Mouse (Mus musculus): Measurements from ENCODE around the gene Prss28. TPM values are rescaled to one million over a fixed set of nuclear protein-coding genes. Genes with fewer than 3 reads are reported as not detected.
A peak's percentile ranks its signal among the peaks of the same experiment; 100 is the strongest.

The Prss28 gene
- polyA plus RNA-seq (2014; fragmentation: Nextera tagmentation; extraction: Ambion mirVana), result not detected in 2 replicates

DNA sequence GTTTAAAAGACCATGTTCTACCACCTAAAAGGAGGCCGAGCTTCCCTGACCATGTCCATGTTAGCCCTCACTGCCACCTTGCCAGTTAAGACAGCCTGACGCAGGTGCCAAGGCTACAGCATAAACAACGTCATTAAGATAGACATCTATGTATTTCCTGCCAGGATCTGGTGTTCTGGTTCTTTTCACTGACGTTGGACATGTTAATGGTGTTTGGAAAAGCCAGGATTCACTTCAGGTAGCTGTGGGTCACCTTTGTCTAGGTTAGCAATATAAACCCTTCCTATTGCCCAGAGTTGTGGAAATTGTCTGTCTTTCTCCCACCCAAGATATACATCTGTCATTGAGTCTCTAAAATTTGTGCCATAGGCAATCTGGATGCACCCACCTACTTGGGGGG, at the start of gene Prss28:
Gene Prss28, plus strand, starts transcription at position 301 of the 400 bp plus-strand sequence.
- no peaks in the 10 kb centered on the region for H3K9me3 ChIP-seq (ENCODE audit: control insufficient read depth, low read length)
- H3K27ac ChIP-seq (replicated peaks in 1 of 2; ENCODE audit: control insufficient read depth in 1 of 2, insufficient read depth in 1 of 2, low read depth in 2 of 2, low read length in 2 of 2), result no peak within 1 kb of the TSS
- H3K4me2 ChIP-seq (ENCODE audit: low read length), result no peak within 1 kb of the TSS
- H3K27me3 ChIP-seq (ENCODE audit: control insufficient read depth, insufficient read depth, low read length), result 0 out of 2 replicates have a peak, but pooled peaks cover 5% of the 10 kb centered on the region
- no peak within 1 kb of the TSS for H3K4me3 ChIP-seq (ENCODE audit: control insufficient read depth in 1 of 2, insufficient read depth in 1 of 2, low read depth in 1 of 2, low read length in 2 of 2)
- ATAC-seq (ENCODE audit: insufficient number of reproducible peaks, insufficient read depth, low FRiP score, low read depth), result no peak
- H3K4me1 ChIP-seq (ENCODE audit: control insufficient read depth in 2 of 2, insufficient read depth in 2 of 2, low read length in 2 of 2), result no peaks in the 10 kb centered on the region
- no peak within 1 kb of the TSS for H3K9ac ChIP-seq (ENCODE audit: low read length)
- no peaks in the 10 kb centered on the region for H3K36me3 ChIP-seq (ENCODE audit: control insufficient read depth, insufficient read depth, low read length)
- 46% methylated on average over 4 of the region's 4 CpGs for WGBS

GRCm38 (mm10) chr17:25264453-25264852, 44.0 kb upstream of the Prss28 start:
- no peaks in the 10 kb centered on the region for H3K27me3 ChIP-seq (ENCODE audit: control insufficient read depth, insufficient read depth, low read length)
- H3K4me3 ChIP-seq (ENCODE audit: control insufficient read depth in 1 of 2, insufficient read depth in 1 of 2, low read depth in 1 of 2, low read length in 2 of 2), result no peak overlapping the region
- no peak overlapping the region for H3K27ac ChIP-seq (replicated peaks in 1 of 2; ENCODE audit: control insufficient read depth in 1 of 2, insufficient read depth in 1 of 2, low read depth in 2 of 2, low read length in 2 of 2)
- H3K9ac ChIP-seq (ENCODE audit: low read length), result no peak overlapping the region
- 45% methylated on average over 3 of the region's 3 CpGs for WGBS
- peaks cover 0 to 2% of the 10 kb centered on the region in 2 experiments; a peak in 1 of 4 replicates for H3K4me1 ChIP-seq (ENCODE audit: control insufficient read depth in 2 of 2, insufficient read depth in 2 of 2, low read length in 2 of 2)
- no peaks in the 10 kb centered on the region for H3K9me3 ChIP-seq (ENCODE audit: control insufficient read depth, low read length)
- peaks cover 82% of the 10 kb centered on the region for H3K36me3 ChIP-seq (ENCODE audit: control insufficient read depth, insufficient read depth, low read length)
- no peak overlapping the region for H3K4me2 ChIP-seq (ENCODE audit: low read length)
- ATAC-seq (ENCODE audit: insufficient number of reproducible peaks, insufficient read depth, low FRiP score, low read depth), result peak; percentile 23; the same call in 1 of the 2 replicates

- Histone ChIP-seq H3K4me3 (ENCODE audit: control insufficient read depth in 1 of 2, insufficient read depth in 1 of 2, low read depth in 1 of 2, low read length in 2 of 2) (peak overlapping the region in 1 of 2 experiments; percentile 99; a peak in 2 of 4 replicates), H3K27me3 (ENCODE audit: control insufficient read depth, insufficient read depth, low read length) (no peaks in the 10 kb centered on the region), H3K4me2 (ENCODE audit: low read length) (peak overlapping the region; percentile 98), H3K4me1 (ENCODE audit: control insufficient read depth in 2 of 2, insufficient read depth in 2 of 2, low read length in 2 of 2) (peaks cover 18 to 35% of the 10 kb centered on the region in 2 experiments), H3K9me3 (ENCODE audit: control insufficient read depth, low read length) (no peaks in the 10 kb centered on the region), H3K9ac (ENCODE audit: low read length) (peak overlapping the region; percentile 100; the same call in 1 of the 2 replicates), H3K36me3 (ENCODE audit: control insufficient read depth, insufficient read depth, low read length) (peaks cover 50% of the 10 kb centered on the region), H3K27ac (replicated peaks in 1 of 2; ENCODE audit: control insufficient read depth in 1 of 2, insufficient read depth in 1 of 2, low read depth in 2 of 2, low read length in 2 of 2) (no peak overlapping the region)
- no peak for ATAC-seq (ENCODE audit: insufficient number of reproducible peaks, insufficient read depth, low FRiP score, low read depth)
- 63% methylated on average over 2 of the region's 2 CpGs for WGBS
These were observed 37.6 kb upstream of the Prss28 start for GRCm38 (mm10) chr17:25270795-25271335.

DNA sequence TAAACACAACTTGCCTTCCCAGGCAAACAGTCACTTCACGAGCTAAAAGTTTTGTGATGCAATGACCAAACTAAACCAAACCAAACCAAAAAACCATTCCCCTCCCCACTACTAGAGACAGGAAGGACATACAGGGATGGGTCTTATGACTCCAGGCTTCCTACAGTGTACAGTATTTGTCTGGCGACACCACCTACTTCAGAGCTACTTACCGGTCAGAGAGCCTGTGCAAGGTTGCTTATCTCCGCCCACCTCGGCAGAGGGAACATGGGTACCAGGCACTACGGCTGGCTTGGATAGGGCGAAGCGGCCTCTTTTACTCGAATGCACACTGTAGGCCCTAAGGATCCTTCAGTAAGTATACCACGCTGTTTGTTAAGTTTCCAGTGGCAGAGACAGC, 36.1 kb upstream of the Prss28 start:
- Histone ChIP-seq H3K36me3 (ENCODE audit: control insufficient read depth, insufficient read depth, low read length) (peaks cover 35% of the 10 kb centered on the region), H3K4me3 (ENCODE audit: control insufficient read depth in 1 of 2, insufficient read depth in 1 of 2, low read depth in 1 of 2, low read length in 2 of 2) (peak overlapping the region; percentile 97 to 99), H3K9ac (ENCODE audit: low read length) (peak overlapping the region; percentile 100), H3K4me1 (ENCODE audit: control insufficient read depth in 2 of 2, insufficient read depth in 2 of 2, low read length in 2 of 2) (peaks cover 18 to 35% of the 10 kb centered on the region in 2 experiments), H3K27ac (replicated peaks in 1 of 2; ENCODE audit: control insufficient read depth in 1 of 2, insufficient read depth in 1 of 2, low read depth in 2 of 2, low read length in 2 of 2) (peak overlapping the region; percentile 99), H3K27me3 (ENCODE audit: control insufficient read depth, insufficient read depth, low read length) (no peaks in the 10 kb centered on the region), H3K4me2 (ENCODE audit: low read length) (peak overlapping the region; percentile 98), H3K9me3 (ENCODE audit: control insufficient read depth, low read length) (no peaks in the 10 kb centered on the region)
- WGBS, result under 1% methylated on average over 10 of the region's 10 CpGs
- no peak for ATAC-seq (ENCODE audit: insufficient number of reproducible peaks, insufficient read depth, low FRiP score, low read depth)

DNA sequence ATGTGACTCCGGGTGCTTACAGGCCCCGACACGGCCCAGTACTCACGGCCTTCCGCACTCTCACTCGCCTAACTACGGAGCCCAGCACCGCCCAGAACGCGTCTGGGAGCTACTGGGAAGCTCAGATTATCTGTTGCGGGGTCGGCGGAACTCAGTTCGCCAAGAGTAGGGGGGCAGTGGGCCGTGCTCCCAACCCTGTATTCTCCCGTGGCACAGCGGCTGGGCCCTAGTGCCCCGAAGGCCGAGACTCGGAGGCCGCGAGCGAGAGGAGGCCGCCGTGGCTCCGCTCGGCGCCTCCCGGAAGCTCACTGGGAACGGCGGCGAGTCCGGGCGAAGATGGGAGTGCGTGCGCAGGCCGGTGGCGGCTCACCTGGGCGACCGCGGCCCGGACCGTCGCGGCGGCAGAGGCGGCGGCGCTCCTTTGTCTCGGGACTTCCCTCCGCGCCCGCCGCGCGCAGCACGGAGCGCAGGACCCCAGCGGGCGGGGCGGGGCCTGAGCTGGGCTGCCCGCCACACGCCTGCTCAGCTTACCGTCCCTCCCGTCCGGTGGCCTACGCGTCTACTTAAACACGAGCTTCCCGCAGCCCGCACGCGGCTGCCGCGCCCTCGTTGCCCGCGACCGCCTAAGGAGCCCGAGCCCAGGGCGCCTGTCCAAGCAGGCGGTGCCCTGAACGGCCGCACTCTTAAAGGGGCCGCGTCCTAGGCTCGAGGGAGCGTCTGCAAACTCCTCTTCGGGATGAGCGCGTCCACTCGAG, 35.3 kb upstream of the Prss28 start:
- Histone ChIP-seq H3K4me2 (ENCODE audit: low read length) (peak overlapping the region; percentile 98), H3K36me3 (ENCODE audit: control insufficient read depth, insufficient read depth, low read length) (peaks cover 27% of the 10 kb centered on the region), H3K9me3 (ENCODE audit: control insufficient read depth, low read length) (no peaks in the 10 kb centered on the region), H3K4me3 (ENCODE audit: control insufficient read depth in 1 of 2, insufficient read depth in 1 of 2, low read depth in 1 of 2, low read length in 2 of 2) (peak overlapping the region; percentile 97 to 99), H3K27me3 (ENCODE audit: control insufficient read depth, insufficient read depth, low read length) (no peaks in the 10 kb centered on the region), H3K9ac (ENCODE audit: low read length) (peak overlapping the region; percentile 100), H3K27ac (replicated peaks in 1 of 2; ENCODE audit: control insufficient read depth in 1 of 2, insufficient read depth in 1 of 2, low read depth in 2 of 2, low read length in 2 of 2) (peak overlapping the region; percentile 99), H3K4me1 (ENCODE audit: control insufficient read depth in 2 of 2, insufficient read depth in 2 of 2, low read length in 2 of 2) (peaks cover 18 to 35% of the 10 kb centered on the region in 2 experiments)
- WGBS, result under 1% methylated on average over 64 of the region's 92 CpGs
- ATAC-seq (ENCODE audit: insufficient number of reproducible peaks, insufficient read depth, low FRiP score, low read depth), result peak; percentile 91

DNA sequence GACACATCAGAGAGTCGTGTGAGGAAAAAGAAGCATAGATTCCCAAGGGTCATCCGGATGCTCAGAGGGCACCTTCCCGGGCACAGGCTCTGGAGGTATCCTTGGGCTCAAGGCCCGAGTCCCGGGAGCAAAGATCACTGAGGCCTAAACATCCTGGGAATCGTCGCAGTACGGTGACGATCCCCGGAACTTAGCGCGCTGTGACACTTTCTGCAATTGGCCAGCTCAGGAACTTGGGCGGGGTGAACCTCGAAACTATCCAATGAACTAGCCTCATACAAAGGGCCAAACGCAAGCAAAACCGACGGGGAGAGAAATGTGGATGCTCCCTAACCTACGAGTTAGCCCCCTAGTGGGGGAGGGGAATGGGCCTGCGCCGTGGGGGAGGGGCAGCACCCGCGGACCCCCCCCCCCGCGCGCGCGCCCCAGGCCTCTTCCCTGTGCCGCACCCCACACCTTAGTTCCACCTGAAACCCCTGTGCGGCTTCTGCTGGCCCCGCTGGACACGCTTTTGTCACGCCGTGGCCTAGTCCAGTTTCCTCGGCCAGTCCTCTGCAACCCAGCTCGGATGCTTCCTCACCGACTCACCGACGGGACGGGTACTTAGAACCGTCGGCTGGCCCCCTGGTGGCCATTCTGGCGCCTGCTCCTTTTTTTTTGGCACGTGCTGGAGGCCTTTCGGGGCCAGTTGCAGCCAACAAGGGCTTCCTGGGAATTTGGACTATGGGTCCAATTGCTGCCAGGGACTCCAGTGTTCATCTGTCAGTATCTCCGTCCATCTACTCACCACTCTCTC, 34.5 kb upstream of the Prss28 start:
- peak overlapping the region; percentile 97 to 99 for H3K4me3 ChIP-seq (ENCODE audit: control insufficient read depth in 1 of 2, insufficient read depth in 1 of 2, low read depth in 1 of 2, low read length in 2 of 2)
- no peaks in the 10 kb centered on the region for H3K27me3 ChIP-seq (ENCODE audit: control insufficient read depth, insufficient read depth, low read length)
- H3K4me2 ChIP-seq (ENCODE audit: low read length), result peak overlapping the region; percentile 98
- H3K36me3 ChIP-seq (ENCODE audit: control insufficient read depth, insufficient read depth, low read length), result peaks cover 20% of the 10 kb centered on the region
- WGBS, result 1% methylated on average over 38 of the region's 45 CpGs
- no peaks in the 10 kb centered on the region for H3K9me3 ChIP-seq (ENCODE audit: control insufficient read depth, low read length)
- peak overlapping the region; percentile 99 for H3K27ac ChIP-seq (replicated peaks in 1 of 2; ENCODE audit: control insufficient read depth in 1 of 2, insufficient read depth in 1 of 2, low read depth in 2 of 2, low read length in 2 of 2)
- H3K9ac ChIP-seq (ENCODE audit: low read length), result peak overlapping the region; percentile 100
- peak; percentile 85 for ATAC-seq (ENCODE audit: insufficient number of reproducible peaks, insufficient read depth, low FRiP score, low read depth)
- peaks cover 18 to 35% of the 10 kb centered on the region in 2 experiments for H3K4me1 ChIP-seq (ENCODE audit: control insufficient read depth in 2 of 2, insufficient read depth in 2 of 2, low read length in 2 of 2)

DNA sequence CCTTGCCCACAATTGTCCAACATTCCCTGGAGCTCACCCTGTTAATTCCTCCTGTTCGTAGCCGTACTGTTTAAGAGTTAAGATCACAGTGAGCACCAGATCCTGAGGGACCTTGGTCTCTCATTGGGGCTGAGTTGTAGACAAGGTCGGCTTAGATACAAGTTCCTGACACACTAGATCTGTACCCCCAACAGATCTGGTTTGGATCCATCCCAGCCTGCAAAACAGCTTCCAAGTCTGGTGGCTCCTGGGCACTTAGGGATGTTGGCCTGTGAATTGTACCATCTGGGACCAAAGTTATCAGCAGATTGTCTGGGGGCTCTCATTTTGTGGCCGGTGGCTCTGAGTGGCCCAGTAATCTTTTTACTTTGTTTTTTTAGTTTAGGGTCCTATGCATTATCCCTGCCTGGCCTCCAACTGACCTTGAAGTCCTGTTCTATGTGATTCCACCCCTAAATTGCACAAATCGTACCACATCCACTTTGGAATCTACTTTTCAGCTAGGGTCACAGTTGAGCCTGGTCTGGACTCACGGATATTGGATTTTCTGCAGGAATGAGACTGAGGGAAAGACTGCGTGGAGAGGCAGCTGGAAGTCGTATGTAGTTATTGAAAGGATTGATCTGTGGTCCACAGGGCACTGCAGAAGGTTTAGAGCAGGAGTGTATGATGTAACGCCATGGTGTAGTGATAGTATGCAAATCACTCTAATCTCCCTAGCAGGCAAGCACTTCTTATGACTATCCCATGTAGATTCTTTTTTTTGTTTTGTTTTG, 33.7 kb upstream of the Prss28 start, which contains the start of gene Ube2i:
Gene Ube2i, minus strand, starts transcription at position 52 of the 776 bp plus-strand sequence.
- peak within 1 kb of the TSS; percentile 98 for H3K4me2 ChIP-seq (ENCODE audit: low read length)
- H3K36me3 ChIP-seq (ENCODE audit: control insufficient read depth, insufficient read depth, low read length), result peaks cover 11% of the 10 kb centered on the region
- no peak for ATAC-seq (ENCODE audit: insufficient number of reproducible peaks, insufficient read depth, low FRiP score, low read depth)
- H3K9me3 ChIP-seq (ENCODE audit: control insufficient read depth, low read length), result no peaks in the 10 kb centered on the region
- 83% methylated on average over 9 of the region's 9 CpGs for WGBS
- no peaks in the 10 kb centered on the region for H3K27me3 ChIP-seq (ENCODE audit: control insufficient read depth, insufficient read depth, low read length)
- H3K9ac ChIP-seq (ENCODE audit: low read length), result peak within 1 kb of the TSS; percentile 100
- H3K4me3 ChIP-seq (ENCODE audit: control insufficient read depth in 1 of 2, insufficient read depth in 1 of 2, low read depth in 1 of 2, low read length in 2 of 2), result peak within 1 kb of the TSS; percentile 97 to 99
- H3K4me1 ChIP-seq (ENCODE audit: control insufficient read depth in 2 of 2, insufficient read depth in 2 of 2, low read length in 2 of 2), result peaks cover 18 to 30% of the 10 kb centered on the region in 2 experiments
- H3K27ac ChIP-seq (replicated peaks in 1 of 2; ENCODE audit: control insufficient read depth in 1 of 2, insufficient read depth in 1 of 2, low read depth in 2 of 2, low read length in 2 of 2), result peak within 1 kb of the TSS; percentile 99

All from heart, embryonic 14.5 days (tissue).